Mouse (Mus musculus) pancreas, adult 10 weeks (tissue): ENCODE results near the gene Rdh7. TPM values are rescaled to one million over a fixed set of nuclear protein-coding genes. Genes with fewer than 3 reads are reported as not detected.

Experiments
- polyA plus RNA-seq: library from polyadenylated mRNA; stranded (reverse); fragments of 350-450 nt; fragmentation: Illumina TruSeq; extraction: RNeasy Lipid Tissue Mini Kit (QIAGEN cat#74804); gene quantifications from one replicate; pipeline ENCODE4 v1.2.3, GENCODE M21; 2015; ENCODE audit warnings: low read depth, low replicate concordance; ENCODE audit not compliant: insufficient read depth

Gene Rdh7
- polyA plus RNA-seq: not detected

GRCm38 (mm10) chr10:127888605-127889004 lies at the start of gene Rdh7:
Gene Rdh7, minus strand, starts transcription at chr10:127888817.

DNA sequence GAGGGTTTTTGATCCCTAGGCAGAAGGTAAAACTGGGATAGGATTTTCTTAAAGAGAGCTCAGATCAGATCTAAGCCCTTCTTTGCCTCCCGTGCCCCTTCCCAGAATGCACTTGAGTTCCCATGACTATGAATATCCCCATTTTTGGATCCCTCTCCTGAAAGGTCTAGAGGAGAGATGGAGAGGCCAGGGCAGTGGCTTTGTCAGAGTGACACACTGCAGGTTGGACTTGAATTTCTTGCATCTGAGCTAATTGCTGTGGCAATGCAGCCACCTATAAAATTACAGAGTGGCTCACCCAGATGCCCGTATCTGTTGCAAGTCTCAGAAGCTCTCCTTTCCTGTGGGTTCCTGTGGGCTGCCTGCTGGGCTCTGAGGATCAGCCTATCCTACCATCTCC lies 9.6 kb upstream of the Rdh7 start, which contains the start of gene Sdr9c7:
TSS of gene Sdr9c7 (plus strand) at position 301 of the 400 bp plus-strand sequence.

DNA sequence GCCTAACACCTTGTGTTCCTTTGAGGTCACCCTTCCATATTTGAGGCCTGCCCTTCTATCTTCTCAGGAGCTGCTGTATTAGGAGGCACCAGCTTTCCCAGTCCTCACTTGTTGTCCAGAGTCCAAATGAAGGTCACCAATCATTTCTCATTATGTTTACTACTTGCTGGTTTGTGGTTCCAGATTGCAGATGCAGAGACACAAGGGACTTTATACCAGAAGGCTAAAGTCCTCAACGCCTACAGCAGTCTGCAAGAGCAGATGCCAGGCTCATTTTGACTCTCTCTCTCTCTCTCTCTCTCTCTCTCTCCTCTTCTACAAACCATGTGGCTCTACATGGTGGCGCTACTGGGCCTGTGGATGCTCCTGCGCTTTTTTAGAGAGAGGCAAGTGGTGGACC lies 22.4 kb downstream of the Rdh7 start, which contains the start of gene Rdh16f2:
TSS of gene Rdh16f2 (plus strand) at position 243 of the 400 bp plus-strand sequence.

DNA sequence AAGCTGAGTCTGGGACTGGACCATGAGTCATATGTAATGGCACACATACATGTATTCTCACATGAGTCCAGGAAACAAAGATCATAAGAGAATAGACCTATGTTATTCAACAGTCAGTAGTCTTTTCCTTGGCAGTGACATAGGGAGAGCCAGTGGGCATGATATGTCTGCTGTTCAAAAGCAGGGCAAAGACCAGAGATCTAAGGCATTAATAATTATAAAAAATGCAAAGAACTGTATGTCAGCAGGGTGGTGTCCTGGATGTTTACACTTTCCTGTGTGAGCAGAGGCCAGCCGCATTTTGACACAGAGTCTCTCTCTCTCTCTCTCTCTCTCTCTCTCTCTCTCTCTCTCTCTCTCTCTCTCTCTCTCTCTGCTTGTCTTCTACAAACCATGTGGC lies 39.0 kb downstream of the Rdh7 start, which contains the start of gene Rdh19:
TSS of gene Rdh19 (plus strand) at position 301 of the 400 bp plus-strand sequence.

Other genes with a start within 250 kb of the Rdh7 start
- 21.8 TPM for gene Stat6, start 245.8 kb downstream of the Rdh7 start, polyA plus RNA-seq
- gene Nemp1, start 221.9 kb downstream of the Rdh7 start, polyA plus RNA-seq: 1.2 TPM
- 5.6 TPM for gene Nab2, start 220.2 kb downstream of the Rdh7 start, polyA plus RNA-seq
- gene Myo1a, start 183.6 kb downstream of the Rdh7 start, polyA plus RNA-seq: not detected
- not detected for gene Tac2, start 164.3 kb downstream of the Rdh7 start, polyA plus RNA-seq
- gene Zbtb39, start 149.3 kb downstream of the Rdh7 start, polyA plus RNA-seq: 1.8 TPM
- gene Gpr182, start 137.1 kb downstream of the Rdh7 start, polyA plus RNA-seq: 0.79 TPM
- not detected for gene Rdh1, start 129.1 kb downstream of the Rdh7 start, polyA plus RNA-seq
- not detected for gene Rdh16f1, start 129.0 kb downstream of the Rdh7 start, polyA plus RNA-seq
- gene Rdh9, start 112.4 kb downstream of the Rdh7 start, polyA plus RNA-seq: not detected
- gene Rdh16, start 87.7 kb downstream of the Rdh7 start, polyA plus RNA-seq: not detected
- gene Rdh19, start 38.9 kb downstream of the Rdh7 start, polyA plus RNA-seq: not detected
- not detected for gene Rdh16f2, start 22.3 kb downstream of the Rdh7 start, polyA plus RNA-seq
- gene Sdr9c7, start 9.7 kb upstream of the Rdh7 start, polyA plus RNA-seq: 5.4 TPM
- not detected for gene Hsd17b6, start 118.8 kb upstream of the Rdh7 start, polyA plus RNA-seq
- gene Prim1, start 126.4 kb upstream of the Rdh7 start, polyA plus RNA-seq: 3.3 TPM
- 222 TPM for gene Naca, start 146.8 kb upstream of the Rdh7 start, polyA plus RNA-seq
- gene Ptges3, start 170.1 kb upstream of the Rdh7 start, polyA plus RNA-seq: 30.4 TPM
- 359 TPM for gene Atp5b, start 194.5 kb upstream of the Rdh7 start, polyA plus RNA-seq
- gene Baz2a, start 202.8 kb upstream of the Rdh7 start, polyA plus RNA-seq: 9.4 TPM